Mouse (Mus musculus): ENCODE results near the gene Hpf1. TPM values are rescaled to one million over a fixed set of nuclear protein-coding genes. Genes with fewer than 3 reads are reported as not detected.

Hpf1 gene
- total RNA-seq (2014; fragmentation: Nextera tagmentation) (110 and 132 TPM in 2 replicates), total RNA-seq (2017) (136 and 143 TPM in 2 replicates)

DNA sequence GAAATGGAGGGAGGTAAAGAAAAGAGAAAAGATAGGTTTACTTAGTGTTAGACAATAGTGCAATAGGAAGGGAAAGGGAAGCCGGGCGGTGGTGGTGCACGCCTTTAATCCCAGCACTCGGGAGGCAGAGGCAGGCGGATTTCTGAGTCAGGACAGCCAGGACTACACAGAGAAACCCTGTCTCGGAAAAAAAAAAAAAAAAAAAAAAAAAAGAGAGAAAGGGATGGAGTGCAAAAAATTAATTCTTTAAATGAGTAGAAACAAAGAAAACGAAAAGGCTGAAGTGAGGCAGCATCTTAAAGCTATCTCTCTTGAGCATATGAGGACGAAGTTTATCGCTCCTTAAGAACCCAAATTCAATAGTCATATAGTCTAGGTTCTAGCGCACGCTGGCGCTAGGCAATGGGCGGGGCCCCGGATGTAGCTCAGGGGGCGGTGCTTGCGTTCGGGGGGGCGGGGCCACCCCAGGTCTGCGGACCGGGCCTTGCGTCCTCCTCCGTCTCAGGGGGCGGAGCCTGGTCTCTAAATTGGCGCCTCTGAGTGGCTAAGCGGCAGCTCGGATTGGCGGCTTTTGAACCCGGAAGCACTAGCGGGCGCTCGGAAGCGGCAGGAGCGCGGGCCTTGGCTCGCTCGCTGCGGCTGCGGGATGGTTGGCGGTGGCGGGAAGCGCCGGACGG, at the start of gene Hpf1:
TSS of gene Hpf1 (plus strand) at position 576 of the 677 bp plus-strand sequence.
- peak; percentile 98 for ATAC-seq (replicated peaks; ENCODE audit: low FRiP score, low TSS enrichment, poor library complexity, severe bottlenecking)

DNA sequence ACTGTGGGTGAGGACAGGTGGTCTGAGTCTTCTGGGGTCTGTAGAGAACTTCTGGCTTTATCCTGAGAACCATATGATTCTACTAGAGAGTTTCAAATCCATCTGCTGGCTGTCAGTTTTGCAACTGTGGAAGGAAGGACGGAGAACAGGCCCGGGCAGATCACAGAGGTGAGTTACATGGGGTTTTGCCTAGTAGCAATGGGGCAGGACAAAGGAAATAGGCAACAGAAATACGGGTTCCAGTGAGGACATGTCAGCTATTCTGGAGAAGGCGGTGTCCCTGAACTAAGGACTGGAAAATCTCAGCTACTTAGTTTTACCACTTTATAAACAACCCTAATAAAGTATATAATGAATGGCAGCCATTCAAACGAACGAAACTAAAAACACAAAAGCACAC, 47.8 kb upstream of the Hpf1 start:
- no peak for ATAC-seq (replicated peaks; ENCODE audit: low FRiP score, low TSS enrichment, poor library complexity, severe bottlenecking)

DNA sequence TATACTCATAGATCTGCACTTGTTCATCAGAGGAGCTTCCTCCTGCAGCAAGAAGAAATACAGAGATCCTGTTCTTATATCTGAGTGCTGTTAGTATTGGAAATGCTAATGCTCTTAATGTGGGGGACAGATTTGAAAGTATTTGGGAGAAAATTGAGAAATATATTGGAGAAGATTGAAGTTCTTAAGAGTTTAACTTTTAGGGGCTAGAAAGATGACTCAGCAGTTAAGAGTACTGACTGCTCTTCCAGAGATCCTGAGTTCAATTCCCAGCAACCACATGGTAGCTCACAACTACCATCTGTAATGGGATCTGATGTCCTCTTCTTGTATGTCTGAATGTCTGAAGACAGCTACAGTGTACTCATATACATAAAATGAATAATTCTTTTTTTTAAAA, 32.7 kb upstream of the Hpf1 start:
- ATAC-seq (replicated peaks; ENCODE audit: low FRiP score, low TSS enrichment, poor library complexity, severe bottlenecking) = no peak

DNA sequence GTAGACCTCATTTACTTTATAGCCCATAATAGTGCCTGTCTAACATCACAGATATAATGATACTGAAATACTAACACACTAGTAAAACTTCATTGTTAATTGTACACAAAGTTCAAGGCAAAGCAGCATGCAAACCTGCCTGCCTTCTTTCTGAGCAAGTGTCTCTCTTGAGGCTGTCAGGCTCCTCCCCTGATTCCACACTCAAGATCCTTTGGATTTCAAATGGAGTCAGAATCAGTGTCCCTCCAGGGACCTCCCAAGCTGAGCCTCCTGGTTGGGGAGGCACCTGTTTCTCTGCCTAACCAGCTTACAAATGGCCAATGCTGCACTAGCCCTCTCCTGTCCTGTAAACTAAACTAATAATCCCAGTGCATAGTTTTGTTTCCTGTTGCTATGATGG, 32.1 kb upstream of the Hpf1 start:
- no peak for ATAC-seq (replicated peaks; ENCODE audit: low FRiP score, low TSS enrichment, poor library complexity, severe bottlenecking)

DNA sequence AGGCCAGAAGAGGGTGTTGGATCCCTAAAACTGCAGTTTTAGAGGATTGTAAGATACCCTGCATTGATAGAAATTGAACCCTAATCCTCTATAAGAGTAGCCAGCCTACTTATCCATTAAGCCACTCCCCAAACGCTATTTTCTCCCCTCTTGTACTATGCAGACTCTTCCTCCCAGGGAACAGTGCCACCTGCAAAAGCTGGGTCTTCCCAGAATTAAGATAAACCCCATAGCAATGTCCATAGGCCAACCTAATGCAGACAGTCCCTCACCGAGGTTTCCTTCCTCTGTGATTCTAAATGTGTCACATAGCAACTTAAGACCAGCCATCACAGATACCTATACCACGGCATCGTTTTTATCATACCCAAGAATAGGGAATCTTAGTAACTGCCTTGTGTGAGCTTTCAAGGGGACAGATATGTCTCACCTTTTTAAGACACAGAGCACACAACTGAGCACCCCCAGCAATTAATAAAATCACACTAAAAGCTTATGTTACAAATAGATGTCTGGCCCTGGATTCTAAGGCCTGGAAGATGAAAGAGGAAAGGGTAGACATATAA, 31.2 kb upstream of the Hpf1 start:
- peak; percentile 32 for ATAC-seq (replicated peaks; ENCODE audit: low FRiP score, low TSS enrichment, poor library complexity, severe bottlenecking)

DNA sequence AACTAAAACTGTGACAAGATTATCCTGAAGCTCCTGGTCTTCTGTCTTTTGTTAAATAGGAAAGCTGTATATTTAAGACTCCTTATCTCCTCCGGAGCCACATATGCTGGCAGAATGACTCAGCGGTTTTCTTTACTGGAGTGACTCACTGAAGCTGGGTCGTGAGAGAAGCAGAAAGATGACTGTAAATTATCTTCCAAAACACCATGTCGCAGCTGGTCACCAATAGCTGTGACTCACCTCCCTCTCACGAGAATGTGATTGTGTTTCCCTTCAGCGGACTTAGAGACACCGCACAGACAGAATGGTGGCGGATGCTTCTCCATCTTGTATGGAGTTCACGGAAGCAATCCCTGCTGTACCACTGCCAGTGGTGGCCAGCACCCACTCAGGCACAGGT, 30.6 kb upstream of the Hpf1 start:
- peak; percentile 100 for ATAC-seq (replicated peaks; ENCODE audit: low FRiP score, low TSS enrichment, poor library complexity, severe bottlenecking)

DNA sequence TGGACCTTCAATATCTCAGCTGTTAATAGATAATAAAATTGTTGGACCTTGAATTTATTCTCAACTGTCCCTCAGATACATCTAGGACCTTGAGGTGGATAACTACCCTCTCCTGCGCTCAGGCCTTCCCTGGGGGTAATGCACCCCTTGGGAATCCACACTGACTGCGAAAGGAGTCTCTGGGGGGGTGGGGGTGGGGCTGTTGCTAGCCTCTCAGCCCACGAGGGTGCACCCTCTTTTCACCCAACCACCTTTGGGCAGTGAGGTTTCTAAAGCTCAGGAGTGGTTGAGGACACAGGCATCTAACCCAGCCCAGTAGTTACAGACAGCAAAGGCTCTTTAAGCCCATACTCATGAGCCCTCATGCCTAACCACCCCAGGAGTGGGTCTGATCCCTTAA, 29.5 kb upstream of the Hpf1 start:
- no peak for ATAC-seq (replicated peaks; ENCODE audit: low FRiP score, low TSS enrichment, poor library complexity, severe bottlenecking)

DNA sequence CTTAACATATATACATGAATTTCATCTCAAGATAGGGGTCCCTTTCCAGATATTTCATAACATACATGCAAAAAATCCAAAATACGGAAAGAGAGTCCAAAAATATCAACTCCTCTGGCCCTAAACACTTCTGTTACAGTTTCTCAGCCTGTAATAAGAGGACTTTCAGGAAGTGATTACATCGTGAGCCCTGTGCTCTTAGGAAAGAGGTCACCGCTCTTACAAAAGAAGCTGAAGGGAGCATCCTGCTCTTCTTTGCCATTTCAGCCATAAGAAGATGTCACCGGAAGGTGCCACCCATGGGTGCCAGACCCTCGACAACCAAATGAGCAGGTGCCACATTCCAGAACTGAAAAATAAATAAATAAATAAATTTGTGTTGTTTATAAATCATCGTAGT, 28.4 kb upstream of the Hpf1 start:
- no peak for ATAC-seq (replicated peaks; ENCODE audit: low FRiP score, low TSS enrichment, poor library complexity, severe bottlenecking)

DNA sequence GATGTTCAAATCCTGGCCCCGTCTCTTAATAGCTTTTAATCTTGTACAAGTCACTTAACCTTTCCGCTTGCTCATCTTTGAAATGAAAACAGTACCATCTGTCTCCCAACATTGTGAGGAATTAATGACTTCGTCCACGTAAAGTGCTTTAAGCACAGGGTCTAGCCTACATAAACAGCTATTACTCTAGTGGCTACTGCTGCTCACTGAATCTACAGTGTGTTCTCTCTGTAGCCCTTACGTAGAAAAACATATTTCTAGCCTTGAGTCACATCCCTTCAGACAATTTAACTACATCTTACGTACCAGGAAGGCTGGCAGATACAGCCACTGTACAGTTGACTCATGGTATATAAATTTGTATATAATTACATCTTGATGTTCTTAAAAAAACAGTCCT, 25.3 kb upstream of the Hpf1 start:
- ATAC-seq (replicated peaks; ENCODE audit: low FRiP score, low TSS enrichment, poor library complexity, severe bottlenecking) = no peak

DNA sequence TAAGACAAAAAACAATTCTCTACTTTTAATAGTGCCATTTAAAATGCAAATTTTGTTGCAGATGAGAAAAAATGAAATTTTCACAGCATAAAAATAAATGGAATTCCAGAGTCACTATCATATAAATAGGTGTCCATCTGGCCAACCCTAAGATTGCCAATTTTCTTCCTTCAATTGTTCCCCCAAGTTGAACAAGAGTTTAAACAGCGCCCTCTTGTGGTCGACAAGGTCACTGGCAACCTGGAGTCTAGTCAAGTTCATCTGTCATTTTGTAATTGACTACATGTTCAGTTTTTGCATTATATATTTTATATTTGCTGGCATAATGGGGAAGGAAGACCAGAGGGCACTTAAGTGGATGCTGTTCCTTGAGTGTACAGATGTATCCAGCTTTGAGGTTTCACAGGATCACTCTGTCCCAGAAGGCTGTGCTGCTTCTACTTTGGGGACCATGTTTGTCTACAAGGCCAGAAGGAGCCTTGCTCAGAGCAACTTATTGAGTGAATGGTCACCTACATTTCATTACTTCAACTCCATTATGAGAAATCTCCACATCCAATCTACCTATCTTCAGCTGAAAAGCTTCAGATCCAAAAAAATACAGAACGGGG, 24.6 kb upstream of the Hpf1 start:
- ATAC-seq (replicated peaks; ENCODE audit: low FRiP score, low TSS enrichment, poor library complexity, severe bottlenecking) = peak; percentile 77

DNA sequence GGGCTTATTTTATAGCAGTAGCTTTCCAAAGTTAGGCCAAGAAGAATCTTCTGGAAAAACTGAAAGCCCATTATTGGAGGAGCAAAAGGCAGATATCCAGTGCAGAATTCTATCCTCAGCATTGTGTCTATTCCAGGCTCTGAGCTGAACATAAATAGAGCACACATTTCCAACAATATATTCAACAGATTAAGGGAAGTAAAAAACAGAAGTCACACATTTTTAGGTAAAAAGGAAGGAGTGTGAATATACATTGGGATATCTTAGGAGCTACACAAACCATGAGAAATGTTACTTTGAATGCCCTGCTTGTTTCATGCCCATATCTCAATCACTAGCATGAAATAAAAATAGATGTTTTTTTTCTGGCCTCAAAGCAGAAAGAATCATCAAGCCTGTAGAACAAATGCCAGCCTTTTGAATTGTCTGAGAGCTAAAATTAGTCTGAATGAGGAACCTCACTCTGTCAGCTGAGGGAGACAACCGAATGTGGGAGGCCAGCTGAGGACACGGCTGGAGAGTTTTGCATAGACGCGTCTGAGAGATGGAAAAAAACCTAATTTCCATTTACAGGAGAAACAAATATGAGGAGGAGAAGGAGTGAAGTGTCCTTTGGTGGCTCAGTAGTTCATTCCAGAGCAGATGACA, 22.6 kb upstream of the Hpf1 start:
- no peak for ATAC-seq (replicated peaks; ENCODE audit: low FRiP score, low TSS enrichment, poor library complexity, severe bottlenecking)

DNA sequence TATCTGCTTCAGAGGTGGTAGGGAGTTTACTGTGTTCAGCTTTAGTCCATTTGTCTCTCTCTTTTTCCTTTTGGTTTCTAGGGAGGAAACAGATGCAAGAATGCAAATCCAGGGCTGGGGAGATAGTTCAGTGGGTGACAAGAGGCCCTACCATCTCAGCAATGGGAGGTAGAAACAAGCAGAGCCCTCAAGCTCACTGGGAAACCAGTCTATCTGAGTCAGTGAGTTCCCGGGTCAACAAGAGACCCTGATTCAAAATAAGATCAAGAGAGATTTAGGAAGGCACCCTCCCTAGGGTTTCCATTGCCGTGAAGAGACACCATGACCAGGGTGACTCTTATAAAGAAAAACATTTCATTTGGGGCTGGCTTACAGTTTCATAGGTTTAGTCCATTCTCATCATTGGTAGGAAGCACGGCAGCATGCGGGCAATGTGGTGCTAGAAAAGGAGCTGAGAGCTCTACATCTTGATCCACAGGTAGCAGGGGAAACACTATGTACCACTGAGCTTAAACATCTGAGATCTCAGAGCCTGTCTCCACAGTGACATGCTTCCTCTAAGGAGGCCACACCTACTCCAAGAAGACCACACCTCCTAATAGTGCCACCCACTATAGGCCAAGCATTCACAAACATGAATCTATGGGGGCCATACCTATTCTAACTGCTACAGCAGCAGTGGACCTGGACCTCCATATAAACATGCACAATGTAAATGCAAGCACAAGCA, 21.8 kb upstream of the Hpf1 start:
- ATAC-seq (replicated peaks; ENCODE audit: low FRiP score, low TSS enrichment, poor library complexity, severe bottlenecking) = no peak

DNA sequence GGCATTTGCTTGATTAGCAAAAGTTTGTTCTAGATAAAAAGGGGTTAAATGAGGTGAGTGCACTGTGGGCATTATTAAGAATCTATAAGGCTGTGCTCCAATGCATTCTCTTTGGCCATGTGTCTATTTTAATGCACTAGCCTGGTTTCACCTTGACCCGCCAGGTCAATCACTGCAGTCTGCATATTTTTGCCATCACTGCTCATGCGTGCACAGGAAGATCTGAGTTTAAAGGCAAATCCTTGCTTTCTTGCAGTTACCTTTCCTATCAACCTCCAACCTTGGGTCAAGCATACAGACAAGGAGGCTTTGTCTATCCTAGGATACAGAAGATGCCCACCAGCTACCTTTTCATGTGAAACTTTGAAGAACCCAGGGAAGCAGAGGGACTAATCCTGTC, 20.5 kb upstream of the Hpf1 start:
- no peak for ATAC-seq (replicated peaks; ENCODE audit: low FRiP score, low TSS enrichment, poor library complexity, severe bottlenecking)

DNA sequence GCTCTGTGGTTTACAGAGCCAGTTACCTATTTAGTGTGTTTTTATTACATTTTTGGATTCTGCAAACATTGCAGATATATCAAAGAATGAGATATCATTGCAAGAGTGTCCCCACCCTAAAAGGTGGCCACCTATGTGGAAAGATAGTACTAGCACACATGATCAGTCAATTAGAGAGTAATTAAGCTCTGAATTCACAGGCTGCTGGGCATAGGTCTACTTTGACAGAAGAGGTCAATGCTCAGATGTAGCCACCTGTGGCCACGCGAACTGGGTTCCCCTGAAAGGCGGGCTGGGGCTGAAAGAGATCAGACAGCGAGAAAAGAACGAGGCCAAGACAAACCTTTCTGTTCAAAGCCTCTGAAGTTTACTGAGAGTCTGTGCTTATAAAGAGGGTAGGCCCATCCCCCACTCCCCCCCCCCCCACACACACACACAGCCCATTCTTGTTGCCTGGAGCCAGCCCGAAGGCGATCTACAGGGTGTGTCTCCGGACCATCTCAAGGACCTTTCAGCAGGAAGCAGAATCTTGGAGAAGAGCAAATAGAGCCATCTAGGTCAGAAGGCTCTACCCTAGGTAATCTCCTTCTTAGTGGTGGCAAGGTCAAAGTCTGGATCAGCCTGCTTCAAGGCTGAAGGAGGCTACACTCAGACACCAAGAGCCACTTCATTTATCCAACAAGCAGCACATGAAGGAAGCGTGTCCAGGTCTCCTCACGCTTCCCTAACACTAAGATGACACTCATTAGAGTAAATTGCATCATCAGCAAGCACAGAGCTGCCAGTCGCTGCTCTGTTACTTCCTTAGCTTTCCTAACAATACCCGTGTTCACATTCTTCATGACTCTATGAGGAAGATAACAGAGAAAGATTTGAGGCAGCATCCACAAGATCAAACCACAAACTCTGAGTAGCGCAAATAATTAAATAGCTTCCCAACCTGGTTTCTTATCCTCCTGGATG, 19.7 kb upstream of the Hpf1 start:
- ATAC-seq (replicated peaks; ENCODE audit: low FRiP score, low TSS enrichment, poor library complexity, severe bottlenecking) = no peak

DNA sequence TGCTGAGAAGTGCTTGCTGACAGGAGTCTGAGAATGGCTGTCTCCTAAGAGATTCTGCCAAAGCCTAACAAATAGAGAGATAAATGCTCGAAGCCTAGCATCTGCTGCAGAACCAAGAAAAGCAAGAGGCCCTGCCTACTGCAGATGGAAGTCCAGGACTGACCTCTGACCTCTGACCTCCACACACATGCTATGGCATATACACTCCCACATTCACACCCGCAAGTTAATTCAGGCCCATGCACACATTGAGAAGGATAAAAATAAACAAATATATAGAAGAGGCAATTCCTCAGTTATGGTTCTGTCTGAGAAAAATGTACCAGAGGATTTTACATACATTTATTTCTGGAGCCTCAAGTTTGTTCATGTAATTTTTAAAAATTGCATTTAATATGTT, 11.6 kb upstream of the Hpf1 start:
- no peak for ATAC-seq (replicated peaks; ENCODE audit: low FRiP score, low TSS enrichment, poor library complexity, severe bottlenecking)

DNA sequence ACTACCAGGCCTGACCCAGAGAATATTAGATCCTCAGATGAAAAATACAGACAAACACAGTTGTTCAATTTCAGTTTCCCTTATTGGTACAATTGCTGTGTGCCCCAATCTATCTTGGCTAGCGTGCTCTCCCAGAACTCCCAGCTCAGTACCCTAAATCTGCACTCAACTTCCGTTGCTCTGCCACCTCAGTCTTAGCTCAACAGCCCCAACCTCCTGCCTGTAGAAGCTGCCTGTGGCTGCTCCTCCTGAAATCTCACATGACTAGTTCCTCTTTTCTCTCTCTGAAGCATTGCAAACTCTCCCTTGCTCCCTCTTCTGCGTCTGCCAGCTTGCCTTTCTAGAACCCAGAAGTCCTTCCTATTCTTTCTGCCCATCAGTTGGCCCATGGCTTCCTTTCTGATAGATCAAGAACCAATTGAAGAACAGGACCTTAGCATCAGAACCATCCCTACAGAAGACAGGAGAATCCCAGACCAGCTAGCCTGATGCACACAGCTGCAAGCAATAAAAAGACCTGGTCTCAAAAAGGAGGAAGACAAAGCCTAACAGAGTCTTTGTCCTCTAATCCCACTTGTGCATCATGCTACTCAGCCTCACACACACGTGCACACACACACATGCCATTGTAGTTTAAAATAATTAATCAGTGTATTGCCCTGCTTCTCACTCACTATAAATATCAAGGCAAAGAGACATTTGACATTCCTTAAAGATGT, 6.6 kb upstream of the Hpf1 start:
- ATAC-seq (replicated peaks; ENCODE audit: low FRiP score, low TSS enrichment, poor library complexity, severe bottlenecking) = peak; percentile 32

DNA sequence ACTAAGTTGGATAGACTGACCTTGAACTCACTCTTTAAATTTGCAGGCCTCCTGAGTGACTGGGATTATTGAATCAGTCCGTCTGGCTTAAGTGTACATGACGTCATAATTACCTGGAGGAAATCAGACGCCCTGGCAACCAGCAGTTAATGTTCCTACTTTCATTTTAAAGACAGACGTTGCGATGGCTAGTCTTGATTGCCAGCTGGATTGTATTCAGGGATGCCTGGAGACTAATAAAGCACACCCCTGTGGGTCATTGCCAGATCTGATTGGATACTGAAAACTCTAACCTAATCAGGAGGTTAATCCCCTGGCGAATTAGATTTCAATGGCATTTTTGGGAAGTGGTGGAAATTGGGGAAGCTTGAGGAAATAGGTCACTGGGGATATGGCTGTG, 3.5 kb upstream of the Hpf1 start:
- no peak for ATAC-seq (replicated peaks; ENCODE audit: low FRiP score, low TSS enrichment, poor library complexity, severe bottlenecking)

DNA sequence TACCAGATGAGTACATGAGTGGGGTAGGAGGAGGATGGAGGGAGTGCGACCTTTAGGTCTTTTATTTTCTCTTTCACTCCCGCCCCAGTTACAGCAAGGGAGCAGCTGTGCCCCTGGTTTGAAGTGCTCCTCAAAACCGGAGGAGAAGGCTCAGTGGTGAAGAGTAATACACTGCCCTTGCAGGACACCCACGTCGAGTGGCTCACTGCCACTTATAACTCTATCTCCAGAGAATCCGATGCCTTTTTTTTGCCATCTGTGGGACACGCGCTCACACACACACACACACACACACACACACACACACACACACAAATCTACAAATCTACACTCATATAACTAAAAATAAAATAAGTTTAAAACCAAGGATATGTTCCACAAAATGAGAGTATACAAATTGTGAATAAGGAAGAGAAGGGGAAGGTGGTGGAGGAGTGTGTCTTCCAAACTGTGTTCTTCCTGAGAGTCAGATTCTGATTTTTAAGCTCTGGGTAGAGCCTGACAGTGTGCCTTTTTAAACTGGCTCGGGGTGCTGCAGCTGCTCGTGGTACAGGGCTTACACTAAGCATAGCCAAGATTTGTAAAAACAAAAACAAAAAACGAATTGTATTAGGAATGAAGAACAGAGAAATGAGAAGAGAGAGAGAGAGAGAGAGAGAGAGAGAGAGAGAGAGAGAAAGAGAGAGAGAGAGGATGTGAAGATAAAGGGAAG, 931 bp upstream of the Hpf1 start:
- no peak for ATAC-seq (replicated peaks; ENCODE audit: low FRiP score, low TSS enrichment, poor library complexity, severe bottlenecking)

Data from megakaryocyte-erythroid progenitor cell, adult 5-6 weeks (primary cell).